Mouse (Mus musculus): ENCODE measurements around the gene Ndel1. TPM values are rescaled to one million over a fixed set of nuclear protein-coding genes. Genes with fewer than 3 reads are reported as not detected.
"Not testable (repeated sequence)": the region's sequence is repeated elsewhere in the genome, so short reads cannot be mapped to it uniquely, and the experiment has no call there.

Gene Ndel1
- total RNA-seq, 2 experiments from 2014 or later = 78.2 to 106 TPM

DNA sequence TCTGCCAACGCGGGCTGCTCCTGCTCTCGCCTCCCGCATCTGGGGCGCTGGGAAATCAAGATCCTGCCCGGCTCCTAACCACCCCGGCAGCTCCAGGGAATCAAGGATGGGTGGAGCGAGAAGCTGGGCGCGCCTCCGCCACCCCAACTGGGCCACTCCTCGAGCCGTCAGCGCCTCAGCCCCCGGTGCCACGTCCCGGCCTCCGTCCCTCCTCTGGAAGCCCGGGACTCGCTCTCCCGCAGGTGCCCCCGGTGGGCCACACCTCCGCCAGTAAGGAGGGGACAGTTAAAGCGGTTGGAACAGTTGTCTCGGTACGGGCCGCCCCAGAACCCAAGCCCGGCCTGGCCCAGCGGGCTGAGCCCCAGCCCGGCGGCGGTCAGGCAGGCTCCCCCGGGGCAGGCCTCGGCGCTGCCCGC lies 19.2 kb downstream of the Ndel1 start:
- DNase-seq (ENCODE audit: low spot score) = peak; percentile 81

DNA sequence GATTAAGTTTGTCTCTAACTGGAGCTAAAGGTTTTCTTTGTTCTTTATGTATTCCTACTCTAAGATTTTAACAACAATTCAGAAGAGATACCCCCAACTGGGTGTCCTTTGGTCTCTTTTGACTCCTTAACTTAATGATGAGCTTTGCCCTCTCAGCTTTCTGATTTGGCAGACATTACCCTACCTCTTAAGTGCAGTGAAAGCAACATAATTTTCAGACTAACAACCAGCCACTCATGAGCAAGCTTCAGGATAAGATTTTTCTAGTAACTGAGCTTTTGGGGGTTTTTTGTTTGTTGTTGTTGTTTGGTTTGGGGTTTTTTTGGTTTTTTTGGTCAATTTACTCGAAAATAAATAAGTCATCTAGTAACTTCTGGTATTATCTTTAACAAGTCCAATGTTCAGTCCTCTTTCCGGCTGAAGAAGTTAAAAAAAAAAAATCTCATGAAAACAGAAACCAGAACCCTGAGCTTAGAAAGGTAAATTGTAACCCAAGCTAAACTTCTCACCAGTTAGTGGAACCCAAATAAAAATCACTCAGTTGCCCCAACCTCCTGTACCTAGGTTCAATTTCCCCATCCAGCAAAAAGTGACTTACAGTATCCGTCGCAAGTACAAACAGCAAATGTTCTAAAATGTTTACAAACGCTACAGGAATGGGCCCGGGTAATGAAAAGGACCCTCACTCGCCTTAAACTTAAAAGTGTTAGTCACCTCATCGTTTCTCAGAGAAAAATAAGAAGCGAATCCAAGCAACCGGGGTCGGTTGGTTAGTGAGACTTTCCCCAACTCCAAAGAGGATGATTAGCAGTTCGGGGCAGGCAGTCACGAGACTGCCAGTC lies 19.8 kb downstream of the Ndel1 start:
- no peak for DNase-seq (ENCODE audit: low spot score)

DNA sequence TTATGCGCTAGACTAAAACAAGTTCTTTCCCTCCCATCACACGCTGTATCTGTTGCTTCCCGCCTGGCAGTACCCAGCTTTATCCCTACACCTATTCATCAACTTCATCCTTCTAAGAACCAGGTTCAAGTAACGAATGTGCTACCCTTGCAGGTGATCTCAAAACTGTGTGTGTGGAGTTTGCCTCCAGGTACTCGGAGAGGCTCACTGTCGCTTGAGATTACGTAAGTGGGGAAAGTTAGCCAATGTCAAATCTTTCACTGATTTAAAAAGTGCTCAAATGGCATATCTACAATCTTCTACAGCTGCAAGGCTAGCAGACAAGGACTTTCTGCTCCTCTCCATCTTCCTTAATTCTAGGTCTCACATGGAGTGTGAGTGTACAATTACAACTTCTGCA lies 20.8 kb downstream of the Ndel1 start:
- DNase-seq (ENCODE audit: low spot score) = no peak

DNA sequence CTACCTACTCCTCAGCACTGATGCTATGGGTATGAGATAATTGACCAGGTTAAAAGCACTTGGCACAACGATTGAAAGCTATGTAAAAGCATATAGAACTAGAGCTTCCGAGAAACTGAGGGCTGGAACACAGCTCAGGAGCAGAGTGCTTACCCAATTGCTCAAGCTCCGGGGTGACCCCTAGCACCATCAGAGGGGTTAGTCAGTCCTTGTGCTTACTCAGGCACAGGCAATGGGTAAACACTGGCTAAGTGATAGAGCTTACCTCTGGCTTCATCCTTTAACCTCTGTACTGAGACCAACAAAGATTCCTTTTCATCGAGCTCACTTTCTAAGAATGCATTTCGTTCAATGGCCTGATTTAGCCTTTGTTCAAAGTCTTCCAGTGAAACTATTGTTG lies 32.1 kb downstream of the Ndel1 start:
- DNase-seq (ENCODE audit: low spot score) = no peak

DNA sequence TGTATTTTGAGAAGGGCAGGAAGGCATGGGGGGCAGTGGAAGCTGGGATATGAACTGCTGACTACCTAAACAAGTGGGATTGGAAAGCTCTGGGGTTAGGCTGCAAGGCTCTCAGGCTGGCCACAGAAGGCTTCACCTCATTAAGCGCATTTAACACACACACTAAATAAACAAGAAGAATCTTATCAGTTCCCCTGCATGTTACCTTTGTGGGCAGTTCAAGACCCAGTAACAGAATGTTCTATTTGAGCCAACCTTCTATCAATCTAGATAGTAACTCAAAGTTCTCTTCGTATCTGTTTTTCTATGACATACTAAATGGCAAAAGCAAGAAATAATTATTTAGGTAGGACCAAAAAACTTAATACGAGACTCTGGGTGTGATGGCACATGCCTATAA lies 36.6 kb downstream of the Ndel1 start:
- DNase-seq (ENCODE audit: low spot score) = no peak

DNA sequence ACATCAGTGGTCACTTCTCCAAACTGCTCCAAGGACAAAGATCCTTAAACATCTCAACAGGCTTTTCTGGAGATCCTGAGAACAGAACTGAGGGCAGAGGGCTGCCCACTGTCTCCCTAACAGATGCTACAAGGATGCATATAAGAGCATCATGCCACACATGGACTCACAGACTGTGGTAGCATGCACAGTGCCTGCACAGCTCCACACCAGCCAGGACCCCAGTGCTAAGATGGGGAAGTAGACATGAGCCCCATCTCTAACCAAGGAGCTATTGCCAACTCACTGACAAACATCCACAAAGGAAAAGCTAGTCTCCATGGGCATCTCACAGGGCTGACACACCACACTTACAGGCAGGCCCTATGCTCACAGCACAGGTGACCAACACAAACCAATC lies 38.1 kb downstream of the Ndel1 start:
- DNase-seq (ENCODE audit: low spot score) = no peak

DNA sequence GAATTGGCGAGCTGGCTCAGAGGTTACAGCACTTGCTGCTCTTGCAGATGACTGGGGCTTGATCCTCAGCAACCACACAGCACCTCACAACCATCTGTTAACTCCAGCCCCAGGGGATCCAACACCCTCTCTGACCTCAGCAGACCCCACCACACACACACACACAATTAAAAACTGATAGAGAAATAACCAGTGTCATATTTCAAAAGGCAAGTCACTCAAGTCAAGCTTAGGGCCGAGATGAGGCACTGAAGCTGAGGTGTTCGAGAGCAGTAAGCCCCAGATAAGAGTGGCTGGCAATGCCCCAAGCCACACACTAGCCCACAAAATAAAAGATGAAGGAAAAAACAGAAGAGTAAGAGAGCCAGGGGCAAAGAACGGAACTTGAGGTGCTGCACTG lies 38.9 kb downstream of the Ndel1 start:
- DNase-seq (ENCODE audit: low spot score) = no peak

DNA sequence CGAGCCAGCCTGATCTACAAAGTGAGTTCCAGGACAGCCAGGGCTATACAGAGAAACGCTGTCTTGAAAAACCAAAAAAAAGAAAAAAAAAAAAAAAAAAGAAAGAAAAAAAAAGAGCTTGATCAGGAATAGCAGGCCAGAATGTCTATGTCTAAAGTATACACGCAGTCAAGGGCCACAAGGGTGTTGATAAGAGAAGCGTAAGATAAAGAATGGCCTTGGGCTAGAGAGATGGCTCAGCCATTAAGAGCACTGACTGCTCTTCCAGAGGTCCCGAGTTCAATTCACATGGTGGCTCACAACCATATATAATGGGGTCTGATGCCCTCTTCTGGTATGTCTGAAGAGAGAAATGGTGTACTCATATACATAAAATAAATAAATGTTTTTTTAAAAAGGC lies 40.1 kb downstream of the Ndel1 start:
- not testable (repeated sequence) for DNase-seq (ENCODE audit: low spot score)

DNA sequence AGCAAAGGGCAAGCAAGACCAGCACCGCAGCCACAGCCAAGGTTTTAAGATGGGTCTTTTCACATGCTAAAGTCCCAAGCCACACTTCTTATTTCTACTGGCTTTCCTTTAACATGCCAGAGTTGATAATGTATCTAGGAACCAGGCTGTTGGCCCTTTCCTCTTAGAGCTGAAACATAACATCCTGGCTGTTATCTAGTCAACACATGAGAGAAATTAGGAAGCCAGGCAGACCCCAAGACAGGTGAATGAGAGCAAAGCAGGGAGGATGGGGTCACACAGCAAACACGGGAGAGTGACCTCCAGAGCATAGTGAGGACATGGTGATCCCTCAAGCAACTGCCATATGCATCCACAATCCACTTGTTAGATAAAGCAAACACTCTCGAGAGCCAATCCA lies 44.9 kb downstream of the Ndel1 start:
- no peak for DNase-seq (ENCODE audit: low spot score)

DNA sequence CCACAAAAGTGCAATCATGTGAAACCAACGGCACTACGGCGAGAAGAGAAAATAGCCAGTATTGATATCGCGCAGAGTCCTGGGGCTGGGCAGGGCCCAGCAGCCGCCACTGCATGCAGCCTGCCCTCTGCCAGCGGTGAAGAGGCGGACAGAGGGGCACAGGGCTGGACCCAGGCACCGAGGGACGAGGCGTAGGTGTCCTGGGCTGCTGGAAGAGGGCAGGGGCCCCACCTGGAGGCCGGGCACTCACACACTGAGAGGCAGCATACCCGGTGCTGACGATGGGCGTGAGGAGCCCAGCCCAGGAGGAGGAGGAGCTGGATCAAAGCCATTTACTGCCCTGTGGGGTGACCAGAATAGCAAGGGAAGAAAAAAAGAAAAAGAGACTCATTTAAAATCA lies 49.3 kb downstream of the Ndel1 start:
- DNase-seq (ENCODE audit: low spot score) = no peak

DNA sequence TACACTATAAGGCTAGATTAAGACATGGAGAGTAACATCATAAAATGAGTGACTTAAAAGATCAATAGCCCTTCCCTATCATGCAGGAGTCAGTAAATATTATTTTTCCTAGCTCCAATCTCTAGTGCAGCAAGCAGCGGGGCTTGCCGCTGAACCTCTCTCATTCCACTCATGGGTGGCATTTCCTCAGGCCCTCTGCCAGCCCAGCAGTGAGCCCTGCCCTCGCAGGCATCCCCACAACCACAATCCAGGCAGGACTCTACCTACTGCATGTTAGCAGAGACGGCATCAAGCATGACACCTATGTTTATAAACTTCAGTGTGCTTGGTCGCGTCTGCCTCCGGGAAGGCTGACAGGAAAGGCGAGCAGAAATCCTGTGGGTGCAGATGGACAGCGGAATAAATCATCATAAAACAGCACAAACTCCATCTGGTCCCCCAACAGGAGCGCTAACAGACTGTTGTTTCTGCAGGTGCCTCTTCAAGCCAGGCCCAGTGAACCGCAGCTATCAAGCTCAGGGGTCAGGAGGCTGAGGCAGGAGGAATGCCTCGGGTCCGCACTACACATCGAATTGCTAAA lies 52.3 kb downstream of the Ndel1 start:
- no peak for DNase-seq (ENCODE audit: low spot score)

DNA sequence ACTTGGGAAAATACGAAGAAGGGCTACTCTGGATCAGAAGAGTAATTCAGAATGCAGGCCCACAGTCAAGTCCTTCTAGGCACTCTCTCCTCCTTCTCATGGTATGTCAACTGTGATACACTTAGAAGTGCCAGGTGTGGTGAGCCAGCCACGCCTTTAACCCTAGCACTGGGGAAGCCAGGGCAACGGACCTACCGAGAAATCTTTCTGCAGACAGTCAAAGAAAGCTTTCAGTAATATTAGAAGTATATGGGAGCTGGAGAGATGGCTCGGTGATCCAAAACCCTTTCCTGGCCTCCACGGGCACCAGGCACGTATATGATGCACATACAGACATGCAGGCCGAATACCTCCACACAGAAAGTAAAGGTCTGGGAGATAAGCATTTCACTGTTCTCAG lies 53.2 kb downstream of the Ndel1 start:
- no peak for DNase-seq (ENCODE audit: low spot score)

DNA sequence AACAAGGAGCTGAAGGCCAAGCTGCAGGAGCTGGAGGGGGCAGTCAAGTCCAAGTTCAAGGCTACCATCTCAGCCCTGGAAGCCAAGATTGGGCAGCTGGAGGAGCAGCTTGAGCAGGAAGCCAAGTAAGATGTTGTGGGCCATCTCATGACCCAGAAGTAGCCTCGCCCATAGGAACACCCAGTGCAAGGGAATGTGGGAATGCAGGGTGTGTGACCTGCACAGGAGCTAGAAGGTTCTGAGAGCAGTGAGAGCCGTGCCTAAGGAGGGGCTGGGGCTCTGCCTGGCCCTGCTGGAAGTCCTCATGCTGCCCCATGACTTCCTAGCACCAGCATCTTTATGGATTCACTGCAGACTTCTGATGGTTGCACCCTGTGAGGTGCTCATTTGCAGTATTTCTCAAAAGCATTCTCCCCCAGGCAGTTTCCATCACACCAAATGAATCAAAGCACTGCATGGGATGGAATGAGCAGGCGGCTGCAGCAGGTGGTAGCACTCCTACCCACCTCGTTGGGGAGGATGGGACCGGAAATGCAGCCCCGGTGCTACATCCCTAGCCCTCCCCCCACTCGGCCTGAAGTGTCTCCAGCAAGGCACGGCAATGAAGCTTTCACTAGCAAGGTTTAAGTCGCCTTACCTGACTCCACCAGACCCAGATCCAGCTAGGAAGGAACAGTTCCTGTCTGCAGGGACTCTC lies 59.6 kb downstream of the Ndel1 start:
- no peak for DNase-seq (ENCODE audit: low spot score)

DNA sequence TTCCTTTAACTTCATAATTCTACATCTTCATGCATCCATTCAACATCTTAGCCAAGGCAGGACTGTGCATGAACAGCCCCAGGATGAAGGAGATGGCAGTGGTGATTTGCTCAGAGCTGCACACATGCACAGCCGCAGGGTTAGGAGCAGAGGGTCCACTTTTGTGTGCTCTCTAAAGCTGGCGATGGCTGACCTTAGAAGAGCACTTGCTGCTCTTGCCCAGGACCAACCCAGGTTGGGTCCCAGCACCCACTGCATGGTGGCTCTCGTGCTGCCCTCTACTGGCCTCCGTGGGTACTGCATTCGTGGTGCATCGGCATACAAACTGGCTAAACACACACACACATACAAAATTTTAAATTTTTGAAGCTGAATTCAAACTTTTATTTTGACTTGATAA lies 63.9 kb downstream of the Ndel1 start:
- DNase-seq (ENCODE audit: low spot score) = peak; percentile 58

DNA sequence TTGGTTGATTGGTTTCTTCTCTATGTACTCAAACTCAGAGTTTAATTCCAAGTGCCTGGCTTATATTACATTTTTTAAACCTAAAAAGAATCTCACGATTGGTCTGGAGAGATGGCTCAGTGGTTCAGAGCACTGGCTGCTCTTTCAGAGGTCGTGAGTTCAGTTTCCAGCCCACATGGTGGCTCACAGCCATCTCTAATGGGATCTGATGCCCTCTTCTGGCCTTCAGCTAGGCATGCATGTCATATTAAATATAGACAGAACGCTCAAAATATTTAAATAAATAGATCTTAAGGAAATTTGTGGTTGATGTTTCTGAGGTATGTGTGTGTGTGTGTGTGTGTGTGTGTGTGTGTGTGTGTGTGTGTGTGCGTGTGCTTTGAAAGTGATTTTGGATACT lies 66.5 kb downstream of the Ndel1 start:
- DNase-seq (ENCODE audit: low spot score) = no peak

DNA sequence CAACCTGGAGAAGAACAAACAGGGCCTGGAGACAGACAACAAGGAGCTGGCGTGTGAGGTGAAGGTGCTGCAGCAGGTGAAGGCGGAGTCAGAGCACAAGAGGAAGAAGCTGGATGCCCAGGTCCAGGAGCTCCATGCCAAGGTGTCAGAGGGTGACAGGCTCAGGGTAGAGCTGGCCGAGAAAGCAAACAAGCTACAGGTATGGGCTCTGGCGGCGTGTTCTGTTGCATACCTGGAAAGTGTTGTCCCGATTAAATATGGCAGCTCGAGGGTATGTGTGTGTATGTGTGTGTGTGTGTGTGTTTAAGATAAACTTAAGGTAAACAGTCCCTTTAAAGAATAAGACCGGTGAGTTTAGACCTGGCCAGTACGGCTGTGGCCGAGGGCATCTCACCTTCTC lies 73.4 kb downstream of the Ndel1 start:
- DNase-seq (ENCODE audit: low spot score) = no peak

DNA sequence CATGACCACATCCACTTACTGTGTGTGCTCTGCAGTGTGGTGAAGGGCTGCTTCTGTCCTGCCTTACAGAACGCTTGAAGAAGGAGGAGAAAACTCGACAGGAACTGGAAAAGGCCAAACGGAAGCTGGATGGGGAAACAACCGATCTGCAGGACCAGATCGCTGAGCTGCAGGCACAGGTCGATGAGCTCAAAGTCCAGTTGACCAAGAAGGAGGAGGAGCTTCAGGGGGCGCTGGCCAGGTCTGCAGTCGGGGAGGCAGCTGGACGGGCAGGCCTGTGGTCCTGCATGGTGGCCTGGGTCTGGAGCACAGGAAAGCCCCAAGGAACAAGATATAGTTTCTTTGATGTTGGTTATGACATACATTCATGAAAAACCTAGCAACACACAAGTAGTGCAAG lies 79.9 kb downstream of the Ndel1 start:
- DNase-seq (ENCODE audit: low spot score) = no peak

DNA sequence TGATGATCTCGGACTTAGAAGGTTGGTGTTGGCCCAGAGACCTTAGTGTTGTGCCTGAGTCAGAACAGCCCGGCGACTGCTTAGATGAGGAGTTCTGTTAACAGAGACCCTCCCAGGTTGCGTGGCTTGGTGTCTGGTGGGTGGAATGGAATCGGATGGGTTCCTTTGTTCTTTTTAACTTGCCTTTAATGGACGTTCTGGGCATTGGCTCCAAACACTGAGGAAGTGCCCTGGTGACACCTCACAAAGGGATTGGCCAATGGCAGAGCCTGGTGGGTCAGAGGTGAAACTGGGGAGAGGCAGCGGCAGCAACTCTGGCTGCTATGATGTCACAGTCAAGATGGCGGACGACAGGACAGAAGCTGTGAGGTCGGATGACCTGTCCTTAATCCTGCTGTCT lies 80.9 kb downstream of the Ndel1 start:
- DNase-seq (ENCODE audit: low spot score) = no peak

DNA sequence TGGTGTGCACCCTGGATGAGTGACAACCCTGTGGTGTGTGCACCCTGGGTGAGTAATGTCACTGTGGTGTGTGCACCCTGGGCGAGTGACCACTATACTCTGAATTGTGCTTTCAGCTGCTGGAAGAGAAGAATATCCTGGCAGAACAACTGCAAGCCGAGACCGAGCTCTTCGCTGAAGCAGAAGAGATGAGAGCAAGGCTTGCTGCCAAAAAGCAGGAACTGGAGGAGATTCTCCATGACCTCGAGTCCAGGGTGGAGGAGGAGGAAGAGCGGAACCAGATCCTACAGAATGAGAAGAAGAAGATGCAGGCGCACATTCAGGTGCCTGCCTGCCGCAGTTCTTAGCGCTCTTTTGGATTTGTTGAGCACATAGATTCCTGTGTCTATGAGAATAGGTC lies 84.4 kb downstream of the Ndel1 start:
- DNase-seq (ENCODE audit: low spot score) = peak; percentile 33

DNA sequence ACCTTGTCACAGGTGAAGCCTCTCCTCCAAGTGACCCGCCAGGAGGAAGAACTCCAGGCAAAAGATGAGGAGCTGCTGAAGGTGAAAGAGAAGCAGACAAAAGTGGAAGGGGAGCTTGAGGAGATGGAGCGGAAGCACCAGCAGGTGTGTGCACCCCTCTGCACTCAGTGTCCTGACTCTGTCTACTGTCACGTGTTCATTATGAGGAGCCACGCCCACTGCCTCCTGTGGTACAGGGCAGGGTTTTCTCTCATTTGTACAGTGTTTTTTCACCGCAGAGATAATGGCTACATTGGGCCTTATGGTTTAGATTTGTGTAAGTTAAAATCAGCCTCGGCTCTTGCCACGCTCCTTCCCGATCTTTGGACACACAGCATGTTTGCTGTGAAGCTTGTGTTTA lies 85.8 kb downstream of the Ndel1 start:
- no peak for DNase-seq (ENCODE audit: low spot score)

DNA sequence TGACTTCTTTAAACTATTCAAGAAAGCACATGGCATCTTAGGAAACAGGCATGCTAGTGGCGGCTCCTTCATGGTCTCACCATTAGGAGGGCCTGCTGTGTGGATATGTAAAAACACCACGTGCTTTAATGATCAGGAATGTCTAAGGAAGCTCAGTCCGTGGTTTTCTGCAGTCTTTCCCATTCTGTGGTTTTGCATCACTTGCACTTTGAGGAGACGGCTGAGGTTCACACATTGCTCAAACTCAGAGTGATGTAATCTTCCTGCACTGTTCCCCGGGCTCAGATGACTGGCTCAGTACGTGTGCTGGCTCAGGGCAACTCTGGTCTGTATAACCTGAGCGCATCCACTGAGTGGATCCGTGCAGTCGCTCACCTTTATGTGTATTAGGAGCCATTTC lies 89.3 kb downstream of the Ndel1 start:
- no peak for DNase-seq (ENCODE audit: low spot score)

DNA sequence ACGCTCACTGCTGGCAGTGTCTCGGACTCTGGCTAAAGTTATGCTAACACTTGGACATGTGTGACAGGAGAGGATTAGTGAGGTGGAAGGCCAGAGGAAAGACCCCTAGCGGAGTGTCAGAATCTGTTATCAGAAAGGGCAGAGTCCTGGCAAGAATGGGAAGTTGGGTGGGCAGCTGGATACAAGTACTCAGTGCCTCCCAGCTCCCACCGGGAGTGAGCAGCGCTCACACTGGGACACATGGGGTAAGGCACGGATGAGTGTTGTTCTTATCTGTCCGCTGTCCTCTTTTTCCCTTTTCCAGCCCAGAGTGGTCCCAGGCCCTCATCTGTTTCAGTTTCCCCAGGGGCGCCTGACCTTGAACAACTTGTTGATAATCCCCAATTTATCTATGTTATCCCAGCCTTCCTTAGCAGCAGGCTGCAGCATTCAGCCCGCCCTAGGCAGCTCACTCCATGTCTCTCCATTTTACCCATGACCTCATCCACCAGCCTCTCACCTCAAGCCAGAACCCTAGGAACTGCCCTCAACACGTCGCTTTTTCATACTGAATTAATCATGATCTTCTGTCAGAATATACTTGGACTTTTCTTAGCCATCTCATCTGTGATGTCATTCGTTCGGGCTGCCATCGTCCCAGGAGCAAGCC lies 91.1 kb downstream of the Ndel1 start:
- no peak for DNase-seq (ENCODE audit: low spot score)

All from gastrocnemius, adult 18-20 months (tissue).